Mouse (Mus musculus) kidney, embryonic 16.5 days (tissue): ENCODE results near the gene Zmym4. TPM values are rescaled to one million over a fixed set of nuclear protein-coding genes. Genes with fewer than 3 reads are reported as not detected.
"Not testable (repeated sequence)": the region's sequence is repeated elsewhere in the genome, so short reads cannot be mapped to it uniquely, and the experiment has no call there.

Source experiments
- ATAC-seq: fragments of 200-750 bp; cut with Nextera tagmentation; 2 replicates; pipeline ENCODE4 v1.8.0; 2017; ENCODE audit warnings: moderate TSS enrichment; ENCODE audit not compliant: low FRiP score, low TSS enrichment
- H3K27ac ChIP-seq: fragments of 300-500 bp; sonication (generic); 2 replicates; pipeline ENCODE4 v1.5.1; 2014; ENCODE audit warnings: low read length
- H3K27me3 ChIP-seq: fragments of 300-500 bp; sonication (generic); 2 replicates; pipeline ENCODE4 v1.6.1; 2014; ENCODE audit warnings: low read length, control low read depth, mixed read lengths; ENCODE audit not compliant: insufficient read depth
- H3K36me3 ChIP-seq: fragments of 300-500 bp; sonication (generic); 2 replicates; pipeline ENCODE4 v1.6.1; 2014; ENCODE audit warnings: low read length, control low read depth, mixed read lengths; ENCODE audit not compliant: insufficient read depth
- H3K4me1 ChIP-seq: fragments of 300-500 bp; sonication (generic); 2 replicates; pipeline ENCODE4 v1.6.1; 2014; ENCODE audit warnings: low read length, control low read depth, mixed read lengths; ENCODE audit not compliant: insufficient read depth
- H3K4me2 ChIP-seq: fragments of 300-500 bp; sonication (generic); replicated peaks from 2 replicates; pipeline ENCODE4 v1.6.1; 2014; ENCODE audit warnings: low read depth, low read length
- H3K4me3 ChIP-seq: fragments of 300-500 bp; sonication (generic); 2 replicates; pipeline ENCODE4 v1.5.1; 2014; ENCODE audit warnings: mild to moderate bottlenecking, low read length
- H3K9ac ChIP-seq: fragments of 300-500 bp; sonication (generic); replicated peaks from 2 replicates; pipeline ENCODE4 v1.6.1; 2014; ENCODE audit warnings: low read length
- H3K9me3 ChIP-seq: fragments of 300-500 bp; sonication (generic); 2 replicates; pipeline ENCODE4 v1.6.1; 2016; ENCODE audit warnings: low read length, control low read depth
- whole genome bisulfite sequencing: fragments of 180-500 bp; shearing (Covaris S2); extraction: QIAGEN DNeasy Blood & Tissue Kit; methylation state at CpG from one replicate; pipeline ENCODE4 v1.1.7; 2014; 5-methylcytosine and 5-hydroxymethylcytosine counted together
- polyA plus RNA-seq: library from polyadenylated mRNA; unstranded; fragments of >200 nt; fragmentation: Nextera tagmentation; extraction: Ambion mirVana; gene quantifications from 2 replicates; pipeline ENCODE4 v1.2.1, GENCODE M21; 2015

Zmym4 gene
- polyA plus RNA-seq, 1 experiment from 2014 or later = 14.4 TPM

- H3K4me1 ChIP-seq, H3K4me2 ChIP-seq, H3K36me3 ChIP-seq, H3K9me3 ChIP-seq, H3K4me3 ChIP-seq, ATAC-seq, H3K27me3 ChIP-seq, H3K9ac ChIP-seq, H3K27ac ChIP-seq: not testable (repeated sequence)
- 89% methylated on average over 4 of the region's 4 CpGs for WGBS
Measured at GRCm38 (mm10) chr4:126950801-126951200, 17.1 kb downstream of the Zmym4 start.

- Histone ChIP-seq H3K27ac (no peak overlapping the region), H3K27me3 (no peaks in the 10 kb centered on the region), H3K9ac (no peak overlapping the region), H3K36me3 (no peaks in the 10 kb centered on the region; the same call in 1 of the 2 replicates), H3K4me1 (no peaks in the 10 kb centered on the region), H3K4me3 (no peak overlapping the region), H3K9me3 (no peaks in the 10 kb centered on the region), H3K4me2 (no peak overlapping the region)
- no peak for ATAC-seq
- 92% methylated on average over 2 of the region's 3 CpGs for WGBS
Measured at GRCm38 (mm10) chr4:126943421-126943820, 24.5 kb downstream of the Zmym4 start.

GRCm38 (mm10) chr4:126942846-126943245 is 25.1 kb downstream of the Zmym4 start:
- no peak for ATAC-seq
- no peaks in the 10 kb centered on the region; the same call in 1 of the 2 replicates for H3K36me3 ChIP-seq
- no peak overlapping the region for H3K4me3 ChIP-seq
- H3K9me3 ChIP-seq = no peaks in the 10 kb centered on the region
- WGBS = 99% methylated on average over 3 of the region's 3 CpGs
- H3K27me3 ChIP-seq = no peaks in the 10 kb centered on the region
- H3K4me1 ChIP-seq = no peaks in the 10 kb centered on the region
- H3K27ac ChIP-seq = no peak overlapping the region
- H3K9ac ChIP-seq = no peak overlapping the region
- H3K4me2 ChIP-seq = no peak overlapping the region

- Histone ChIP-seq H3K4me3 (no peak overlapping the region), H3K4me2 (no peak overlapping the region), H3K36me3 (peaks cover 8% of the 10 kb centered on the region; the same call in 1 of the 2 replicates), H3K4me1 (no peaks in the 10 kb centered on the region), H3K27ac (no peak overlapping the region), H3K9ac (no peak overlapping the region), H3K9me3 (no peaks in the 10 kb centered on the region), H3K27me3 (no peaks in the 10 kb centered on the region)
- 78% methylated on average over 1 of the region's 1 CpGs for WGBS
- no peak for ATAC-seq
Measured at GRCm38 (mm10) chr4:126927701-126928100, 40.2 kb downstream of the Zmym4 start.

- WGBS = 91% methylated on average over 8 of the region's 8 CpGs
Measured at GRCm38 (mm10) chr4:126889879-126890278, 78.1 kb downstream of the Zmym4 start.

GRCm38 (mm10) chr4:126885953-126886352 is 82.0 kb downstream of the Zmym4 start:
- peaks cover 31% of the 10 kb centered on the region for H3K36me3 ChIP-seq
- no peaks in the 10 kb centered on the region for H3K9me3 ChIP-seq
- no peak overlapping the region for H3K9ac ChIP-seq
- no peaks in the 10 kb centered on the region for H3K4me1 ChIP-seq
- no peak overlapping the region for H3K27ac ChIP-seq
- no peak for ATAC-seq
- WGBS = 77% methylated on average over 1 of the region's 1 CpGs
- H3K4me3 ChIP-seq = no peak overlapping the region
- H3K4me2 ChIP-seq = no peak overlapping the region
- H3K27me3 ChIP-seq = no peaks in the 10 kb centered on the region

More at GRCm38 (mm10) chr4:126889879-126890278, 78.1 kb downstream of the Zmym4 start:
- H3K9ac ChIP-seq = no peak overlapping the region
- H3K4me2 ChIP-seq = no peak overlapping the region
- H3K4me3 ChIP-seq = no peak overlapping the region
- H3K36me3 ChIP-seq = peaks cover 37% of the 10 kb centered on the region
- no peak overlapping the region for H3K27ac ChIP-seq
- H3K27me3 ChIP-seq = no peaks in the 10 kb centered on the region
- H3K4me1 ChIP-seq = no peaks in the 10 kb centered on the region
- H3K9me3 ChIP-seq = no peaks in the 10 kb centered on the region
- no peak for ATAC-seq

- Histone ChIP-seq H3K4me3 (no peak overlapping the region), H3K4me2 (no peak overlapping the region), H3K27ac (no peak overlapping the region), H3K9ac (no peak overlapping the region), H3K4me1 (no peaks in the 10 kb centered on the region), H3K27me3 (no peaks in the 10 kb centered on the region), H3K9me3 (no peaks in the 10 kb centered on the region), H3K36me3 (peaks cover 26% of the 10 kb centered on the region)
- WGBS = 95% methylated on average over 5 of the region's 5 CpGs
- no peak for ATAC-seq
Measured at GRCm38 (mm10) chr4:126883602-126884001, 84.3 kb downstream of the Zmym4 start.

- Histone ChIP-seq H3K36me3 (peaks cover 32% of the 10 kb centered on the region), H3K4me3 (no peak overlapping the region), H3K9ac (no peak overlapping the region), H3K4me2 (no peak overlapping the region), H3K4me1 (no peaks in the 10 kb centered on the region), H3K9me3 (no peaks in the 10 kb centered on the region), H3K27me3 (no peaks in the 10 kb centered on the region), H3K27ac (no peak overlapping the region)
- no peak for ATAC-seq
- WGBS = 75% methylated on average over 5 of the region's 5 CpGs
Measured at GRCm38 (mm10) chr4:126879560-126880275, 88.2 kb downstream of the Zmym4 start.

GRCm38 (mm10) chr4:126872717-126873116 is 95.2 kb downstream of the Zmym4 start:
- Histone ChIP-seq H3K27me3 (no peaks in the 10 kb centered on the region), H3K9ac (no peak overlapping the region), H3K4me1 (no peaks in the 10 kb centered on the region), H3K27ac (no peak overlapping the region), H3K9me3 (no peaks in the 10 kb centered on the region), H3K4me3 (no peak overlapping the region), H3K4me2 (no peak overlapping the region), H3K36me3 (peaks cover 25% of the 10 kb centered on the region)
- peak; percentile 65; the same call in 1 of the 2 replicates for ATAC-seq
- 48% methylated on average over 7 of the region's 7 CpGs for WGBS

- Histone ChIP-seq H3K27me3 (no peaks in the 10 kb centered on the region), H3K9me3 (no peaks in the 10 kb centered on the region), H3K36me3 (peaks cover 27% of the 10 kb centered on the region), H3K27ac (no peak overlapping the region), H3K4me1 (no peaks in the 10 kb centered on the region), H3K4me3 (no peak overlapping the region), H3K9ac (no peak overlapping the region), H3K4me2 (no peak overlapping the region)
- WGBS = 93% methylated on average over 12 of the region's 12 CpGs
- ATAC-seq = no peak
Measured at GRCm38 (mm10) chr4:126868699-126869098, 99.2 kb downstream of the Zmym4 start.
